Mouse (Mus musculus) midbrain, embryonic 16.5 days (tissue): ENCODE measurements at regions not wholly inside any gene's neighbourhood (a gene's known extent, or its start where the extent isn't known, plus 50 kb on each side); places are given as distances from the start of the nearest gene placed in this dataset.

Source experiments
- ATAC-seq: fragments of 200-750 bp; cut with Nextera tagmentation; 2 replicates; pipeline ENCODE4 v1.8.0; 2017; ENCODE audit warnings: moderate TSS enrichment
- H3K27ac ChIP-seq: fragments of 300-500 bp; sonication (generic); 2 replicates; pipeline ENCODE4 v1.5.1; 2014; ENCODE audit warnings: mild to moderate bottlenecking, low read length, mixed read lengths
- H3K27me3 ChIP-seq: fragments of 300-500 bp; sonication (generic); 2 replicates; pipeline ENCODE4 v1.6.1; 2014; ENCODE audit warnings: low read depth, low read length, mixed read lengths; ENCODE audit not compliant: control insufficient read depth, insufficient read depth
- H3K36me3 ChIP-seq: fragments of 300-500 bp; sonication (generic); 2 replicates; pipeline ENCODE4 v1.6.1; 2014; ENCODE audit warnings: mild to moderate bottlenecking, low read length, moderate library complexity, mixed read lengths; ENCODE audit not compliant: control insufficient read depth, insufficient read depth
- H3K4me1 ChIP-seq: fragments of 300-500 bp; sonication (generic); 2 replicates; pipeline ENCODE4 v1.6.1; 2014; ENCODE audit warnings: mild to moderate bottlenecking, low read length, mixed read lengths; ENCODE audit not compliant: control insufficient read depth, insufficient read depth
- H3K4me2 ChIP-seq: fragments of 300-500 bp; sonication (generic); 2 replicates; pipeline ENCODE4 v1.6.1; 2014; ENCODE audit warnings: mild to moderate bottlenecking, low read length, mixed read lengths
- H3K4me3 ChIP-seq: fragments of 300-500 bp; sonication (generic); 2 replicates; pipeline ENCODE4 v1.5.1; 2014; ENCODE audit warnings: low read depth, mild to moderate bottlenecking, low read length, moderate library complexity, mixed read lengths
- H3K9ac ChIP-seq: fragments of 300-500 bp; sonication (generic); 2 replicates; pipeline ENCODE4 v1.6.1; 2014; ENCODE audit warnings: low read depth, low read length, mixed read lengths
- H3K9me3 ChIP-seq: fragments of 300-500 bp; sonication (generic); replicated peaks from 2 replicates; pipeline ENCODE4 v1.6.1; 2014; ENCODE audit warnings: mild to moderate bottlenecking, low read length, mixed read lengths; ENCODE audit not compliant: control insufficient read depth, poor library complexity, severe bottlenecking
- WGBS: fragments of 180-500 bp; shearing (Covaris S2); extraction: QIAGEN DNeasy Blood & Tissue Kit; methylation state at CpG from one replicate; pipeline ENCODE4 v1.1.7; 2014; 5-methylcytosine and 5-hydroxymethylcytosine counted together

GRCm38 (mm10) chr3:51078459-51078858 lies 145.8 kb upstream of the Noct start:
- WGBS: 49% methylated on average over 4 of the region's 4 CpGs
- no peak overlapping the region for H3K27ac ChIP-seq
- no peaks in the 10 kb centered on the region for H3K27me3 ChIP-seq
- H3K4me3 ChIP-seq: no peak overlapping the region
- H3K9me3 ChIP-seq: no peaks in the 10 kb centered on the region
- no peak overlapping the region for H3K9ac ChIP-seq
- H3K4me1 ChIP-seq: peaks cover 4% of the 10 kb centered on the region; the same call in 1 of the 2 replicates
- H3K4me2 ChIP-seq: no peak overlapping the region
- H3K36me3 ChIP-seq: no peaks in the 10 kb centered on the region
- ATAC-seq: no peak

- Histone ChIP-seq H3K4me3 (no peak overlapping the region), H3K27ac (no peak overlapping the region), H3K4me1 (peaks cover 4% of the 10 kb centered on the region; the same call in 1 of the 2 replicates), H3K27me3 (no peaks in the 10 kb centered on the region), H3K4me2 (no peak overlapping the region), H3K36me3 (no peaks in the 10 kb centered on the region), H3K9ac (no peak overlapping the region), H3K9me3 (no peaks in the 10 kb centered on the region)
- WGBS: 73% methylated on average over 3 of the region's 3 CpGs
- no peak for ATAC-seq
These were observed 143.8 kb upstream of the Noct start for GRCm38 (mm10) chr3:51080415-51080814.

GRCm38 (mm10) chr3:51080855-51081254 lies 143.4 kb upstream of the Noct start:
- no peak for ATAC-seq
- Histone ChIP-seq H3K9ac (no peak overlapping the region), H3K36me3 (no peaks in the 10 kb centered on the region), H3K4me3 (no peak overlapping the region), H3K27ac (no peak overlapping the region), H3K9me3 (no peaks in the 10 kb centered on the region), H3K27me3 (no peaks in the 10 kb centered on the region), H3K4me1 (peaks cover 4% of the 10 kb centered on the region; the same call in 1 of the 2 replicates), H3K4me2 (no peak overlapping the region)
- 56% methylated on average over 7 of the region's 7 CpGs for WGBS

GRCm38 (mm10) chr3:51082831-51083575 lies 141.2 kb upstream of the Noct start:
- ATAC-seq: no peak; the same call in 1 of the 2 replicates
- WGBS: 59% methylated on average over 11 of the region's 11 CpGs
- H3K27me3 ChIP-seq: no peaks in the 10 kb centered on the region
- H3K36me3 ChIP-seq: no peaks in the 10 kb centered on the region
- H3K4me1 ChIP-seq: peaks cover 9% of the 10 kb centered on the region
- H3K4me3 ChIP-seq: no peak overlapping the region
- no peak overlapping the region for H3K9ac ChIP-seq
- H3K9me3 ChIP-seq: no peaks in the 10 kb centered on the region
- no peak overlapping the region for H3K4me2 ChIP-seq
- H3K27ac ChIP-seq: peak overlapping the region; percentile 54

- Histone ChIP-seq H3K9ac (no peak overlapping the region), H3K4me3 (no peak overlapping the region), H3K36me3 (no peaks in the 10 kb centered on the region), H3K27me3 (no peaks in the 10 kb centered on the region), H3K4me1 (peaks cover 9% of the 10 kb centered on the region), H3K27ac (no peak overlapping the region), H3K9me3 (no peaks in the 10 kb centered on the region), H3K4me2 (no peak overlapping the region)
- ATAC-seq: no peak
- 57% methylated on average over 7 of the region's 7 CpGs for WGBS
These were observed 140.7 kb upstream of the Noct start for GRCm38 (mm10) chr3:51083583-51083982.

- H3K4me1 ChIP-seq: peaks cover 18% of the 10 kb centered on the region
- no peak overlapping the region for H3K4me3 ChIP-seq
- no peaks in the 10 kb centered on the region for H3K9me3 ChIP-seq
- H3K36me3 ChIP-seq: no peaks in the 10 kb centered on the region
- no peaks in the 10 kb centered on the region for H3K27me3 ChIP-seq
- peak overlapping the region; percentile 65 for H3K27ac ChIP-seq
- no peak overlapping the region for H3K4me2 ChIP-seq
- ATAC-seq: no peak
- no peak overlapping the region; the same call in 1 of the 2 replicates for H3K9ac ChIP-seq
- WGBS: 44% methylated on average over 10 of the region's 10 CpGs
These were observed 137.8 kb upstream of the Noct start for GRCm38 (mm10) chr3:51086441-51086849.

GRCm38 (mm10) chr3:51087076-51087475 lies 137.2 kb upstream of the Noct start:
- 65% methylated on average over 4 of the region's 4 CpGs for WGBS
- Histone ChIP-seq H3K4me2 (no peak overlapping the region), H3K36me3 (no peaks in the 10 kb centered on the region), H3K27ac (no peak overlapping the region), H3K9me3 (no peaks in the 10 kb centered on the region), H3K4me3 (no peak overlapping the region), H3K27me3 (no peaks in the 10 kb centered on the region), H3K9ac (no peak overlapping the region), H3K4me1 (peaks cover 18% of the 10 kb centered on the region)
- no peak for ATAC-seq

- peak; percentile 51 for ATAC-seq
- Histone ChIP-seq H3K9ac (no peak overlapping the region), H3K4me2 (no peak overlapping the region), H3K4me3 (no peak overlapping the region), H3K27me3 (no peaks in the 10 kb centered on the region), H3K4me1 (peaks cover 14% of the 10 kb centered on the region), H3K27ac (peak overlapping the region; percentile 8; the same call in 1 of the 2 replicates), H3K36me3 (no peaks in the 10 kb centered on the region), H3K9me3 (no peaks in the 10 kb centered on the region)
- 21% methylated on average over 10 of the region's 10 CpGs for WGBS
These were observed 135.1 kb upstream of the Noct start for GRCm38 (mm10) chr3:51089036-51089669.

GRCm38 (mm10) chr3:51091478-51091877 lies 132.8 kb upstream of the Noct start:
- Histone ChIP-seq H3K27me3 (no peaks in the 10 kb centered on the region), H3K36me3 (no peaks in the 10 kb centered on the region), H3K9ac (no peak overlapping the region), H3K27ac (no peak overlapping the region), H3K4me1 (peaks cover 17% of the 10 kb centered on the region), H3K4me3 (no peak overlapping the region), H3K9me3 (no peaks in the 10 kb centered on the region), H3K4me2 (no peak overlapping the region)
- no peak for ATAC-seq
- WGBS: 87% methylated on average over 4 of the region's 4 CpGs
